Mouse (Mus musculus): Measurements from ENCODE around the gene Pde4d. TPM values are rescaled to one million over a fixed set of nuclear protein-coding genes. Genes with fewer than 3 reads are reported as not detected.

Gene Pde4d
- polyA plus RNA-seq, 1 experiment = 33.8 TPM

DNA sequence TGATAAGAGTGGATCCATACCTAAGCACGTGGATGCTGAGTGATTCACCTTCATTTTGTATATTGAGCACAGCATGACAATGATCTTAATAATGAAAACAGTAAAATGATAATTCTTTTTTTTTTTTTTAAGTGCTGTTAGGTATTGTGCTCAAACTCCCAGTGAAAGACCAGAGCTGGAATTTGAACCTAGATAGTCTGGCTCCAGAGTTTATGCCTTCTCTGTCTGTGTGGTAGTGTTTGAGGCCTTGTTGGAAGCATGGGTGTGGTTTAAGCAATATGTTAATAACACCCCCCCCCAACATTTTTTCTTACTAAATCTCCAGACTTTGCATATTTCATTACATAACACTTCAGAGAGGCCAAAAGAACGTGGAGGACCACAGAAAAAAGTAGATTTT is 44.6 kb downstream of the Pde4d start:
- TF ChIP-seq POLR2A (IDR thresholded peaks at IDR 0.05; ENCODE audit: borderline replicate concordance, insufficient read depth, low read length) (no peak), CTCF (IDR thresholded peaks at IDR 0.05; ENCODE audit: borderline replicate concordance, insufficient read depth, low read depth, low read length) (no peak)
- DNase-seq = no peak
- no peak overlapping the region for H3K27ac ChIP-seq (ENCODE audit: insufficient read depth, low read length)
- no peaks in the 10 kb centered on the region; the same call in 1 of the 2 replicates for H3K27me3 ChIP-seq (ENCODE audit: control insufficient read depth, insufficient read depth, low read length)
- no peak overlapping the region for H3K4me3 ChIP-seq (replicated peaks; ENCODE audit: insufficient read depth, low read depth, low read length)
- no peaks in the 10 kb centered on the region for H3K4me1 ChIP-seq (ENCODE audit: control insufficient read depth, insufficient read depth, low read length)
- 81% methylated on average over 2 of the region's 2 CpGs for WGBS

DNA sequence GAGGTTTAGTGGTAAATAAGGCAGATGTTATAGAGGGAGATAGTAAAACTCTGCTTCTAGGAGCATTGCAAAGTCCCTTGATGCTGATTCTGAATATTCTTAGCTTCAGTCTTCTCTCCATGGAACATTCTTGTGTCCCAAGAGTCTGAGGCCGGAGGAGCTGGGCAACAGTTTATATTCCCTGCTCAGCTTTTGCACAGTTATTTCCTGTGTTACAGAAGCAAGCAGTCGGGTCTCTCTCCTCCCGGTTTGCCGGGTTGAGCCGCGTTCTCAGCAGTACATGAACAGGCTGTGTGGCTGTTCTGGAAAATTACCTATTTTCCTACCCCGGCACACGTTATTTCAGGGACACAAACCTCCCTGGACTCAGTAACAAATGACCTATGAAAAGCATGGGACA is 48.0 kb downstream of the Pde4d start:
- Histone ChIP-seq H3K4me3 (replicated peaks; ENCODE audit: insufficient read depth, low read depth, low read length) (no peak overlapping the region), H3K27me3 (ENCODE audit: control insufficient read depth, insufficient read depth, low read length) (no peaks in the 10 kb centered on the region; the same call in 1 of the 2 replicates), H3K4me1 (ENCODE audit: control insufficient read depth, insufficient read depth, low read length) (no peaks in the 10 kb centered on the region), H3K27ac (ENCODE audit: insufficient read depth, low read length) (no peak overlapping the region)
- TF ChIP-seq POLR2A (IDR thresholded peaks at IDR 0.05; ENCODE audit: borderline replicate concordance, insufficient read depth, low read length) = no peak
- no peak for TF ChIP-seq CTCF (IDR thresholded peaks at IDR 0.05; ENCODE audit: borderline replicate concordance, insufficient read depth, low read depth, low read length)
- DNase-seq = no peak
- WGBS = 79% methylated on average over 8 of the region's 8 CpGs

DNA sequence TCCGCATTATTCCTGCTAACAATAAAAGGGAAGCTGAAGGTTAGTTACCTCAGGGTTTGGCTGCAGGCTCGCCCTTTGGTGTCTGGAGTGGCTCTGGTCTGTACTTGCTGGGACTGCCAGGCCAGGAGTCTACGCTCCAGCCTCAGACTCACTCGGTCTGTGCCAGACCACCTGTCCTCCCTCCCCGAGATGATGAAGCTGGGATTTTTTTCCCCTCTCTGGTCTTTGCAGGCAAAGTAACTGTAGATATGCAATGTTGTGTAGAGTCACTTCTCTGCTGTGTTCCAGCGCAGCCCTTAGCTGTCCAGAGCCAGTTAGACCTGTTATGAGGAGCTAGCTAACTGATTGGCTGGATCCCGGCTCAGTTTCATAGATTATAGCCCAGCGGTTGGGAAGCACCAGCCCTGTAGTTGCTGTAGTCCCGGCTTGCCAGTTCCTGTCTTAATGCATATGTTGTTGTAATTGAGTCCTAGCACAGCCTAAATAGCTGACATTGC is 48.5 kb downstream of the Pde4d start:
- no peak for DNase-seq
- TF ChIP-seq POLR2A (IDR thresholded peaks at IDR 0.05; ENCODE audit: borderline replicate concordance, insufficient read depth, low read length) = no peak
- TF ChIP-seq CTCF (IDR thresholded peaks at IDR 0.05; ENCODE audit: borderline replicate concordance, insufficient read depth, low read depth, low read length) = no peak
- no peaks in the 10 kb centered on the region for H3K4me1 ChIP-seq (ENCODE audit: control insufficient read depth, insufficient read depth, low read length)
- H3K27me3 ChIP-seq (ENCODE audit: control insufficient read depth, insufficient read depth, low read length) = no peaks in the 10 kb centered on the region; the same call in 1 of the 2 replicates
- no peak overlapping the region for H3K27ac ChIP-seq (ENCODE audit: insufficient read depth, low read length)
- WGBS = 39% methylated on average over 9 of the region's 9 CpGs
- H3K4me3 ChIP-seq (replicated peaks; ENCODE audit: insufficient read depth, low read depth, low read length) = no peak overlapping the region

- Histone ChIP-seq H3K4me3 (replicated peaks; ENCODE audit: insufficient read depth, low read depth, low read length) (no peak overlapping the region), H3K27me3 (ENCODE audit: control insufficient read depth, insufficient read depth, low read length) (no peaks in the 10 kb centered on the region; the same call in 1 of the 2 replicates), H3K27ac (ENCODE audit: insufficient read depth, low read length) (no peak overlapping the region), H3K4me1 (ENCODE audit: control insufficient read depth, insufficient read depth, low read length) (no peaks in the 10 kb centered on the region)
- TF ChIP-seq CTCF (IDR thresholded peaks at IDR 0.05; ENCODE audit: borderline replicate concordance, insufficient read depth, low read depth, low read length) (no peak), POLR2A (IDR thresholded peaks at IDR 0.05; ENCODE audit: borderline replicate concordance, insufficient read depth, low read length) (no peak)
- DNase-seq = no peak
- 53% methylated on average over 9 of the region's 9 CpGs for WGBS
Measured at GRCm38 (mm10) chr13:108498773-108499313, 49.1 kb downstream of the Pde4d start.

- Histone ChIP-seq H3K4me1 (ENCODE audit: control insufficient read depth, insufficient read depth, low read length) (no peaks in the 10 kb centered on the region), H3K27ac (ENCODE audit: insufficient read depth, low read length) (no peak overlapping the region), H3K27me3 (ENCODE audit: control insufficient read depth, insufficient read depth, low read length) (no peaks in the 10 kb centered on the region; the same call in 1 of the 2 replicates), H3K4me3 (replicated peaks; ENCODE audit: insufficient read depth, low read depth, low read length) (no peak overlapping the region)
- TF ChIP-seq POLR2A (IDR thresholded peaks at IDR 0.05; ENCODE audit: borderline replicate concordance, insufficient read depth, low read length) (no peak), CTCF (IDR thresholded peaks at IDR 0.05; ENCODE audit: borderline replicate concordance, insufficient read depth, low read depth, low read length) (no peak)
- 82% methylated on average over 1 of the region's 1 CpGs for WGBS
- DNase-seq = no peak
Measured at GRCm38 (mm10) chr13:108501386-108501785, 51.6 kb downstream of the Pde4d start.

GRCm38 (mm10) chr13:108524548-108524947 is 74.8 kb downstream of the Pde4d start:
- Histone ChIP-seq H3K4me3 (replicated peaks; ENCODE audit: insufficient read depth, low read depth, low read length) (no peak overlapping the region), H3K4me1 (ENCODE audit: control insufficient read depth, insufficient read depth, low read length) (no peaks in the 10 kb centered on the region), H3K27me3 (ENCODE audit: control insufficient read depth, insufficient read depth, low read length) (no peaks in the 10 kb centered on the region), H3K27ac (ENCODE audit: insufficient read depth, low read length) (no peak overlapping the region)
- WGBS = 27% methylated on average over 4 of the region's 4 CpGs
- DNase-seq = no peak
- TF ChIP-seq POLR2A (IDR thresholded peaks at IDR 0.05; ENCODE audit: borderline replicate concordance, insufficient read depth, low read length) (no peak), CTCF (IDR thresholded peaks at IDR 0.05; ENCODE audit: borderline replicate concordance, insufficient read depth, low read depth, low read length) (no peak)

DNA sequence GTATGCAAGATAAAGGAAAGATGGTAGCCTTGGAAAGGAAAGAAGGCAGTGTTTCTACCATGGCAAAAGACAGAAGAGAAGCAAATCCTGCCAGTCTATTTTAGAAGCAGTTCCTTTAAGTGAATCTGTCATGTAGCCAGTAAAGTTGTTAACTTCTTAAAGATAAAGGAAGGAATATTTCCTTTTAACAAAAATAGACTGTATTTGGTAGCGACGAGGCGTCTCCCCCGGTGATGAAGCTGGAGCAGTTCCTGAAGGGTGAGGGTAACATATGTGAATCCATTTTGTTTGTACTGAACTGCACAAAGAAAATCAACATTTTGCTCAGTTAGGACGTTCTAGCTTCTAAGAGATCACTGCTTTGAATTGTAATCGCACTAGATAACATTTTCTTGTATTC is 75.2 kb downstream of the Pde4d start:
- no peak for TF ChIP-seq CTCF (IDR thresholded peaks at IDR 0.05; ENCODE audit: borderline replicate concordance, insufficient read depth, low read depth, low read length)
- no peak for TF ChIP-seq POLR2A (IDR thresholded peaks at IDR 0.05; ENCODE audit: borderline replicate concordance, insufficient read depth, low read length)
- 86% methylated on average over 6 of the region's 6 CpGs for WGBS
- DNase-seq = no peak
- H3K4me1 ChIP-seq (ENCODE audit: control insufficient read depth, insufficient read depth, low read length) = no peaks in the 10 kb centered on the region
- H3K27ac ChIP-seq (ENCODE audit: insufficient read depth, low read length) = no peak overlapping the region
- no peaks in the 10 kb centered on the region for H3K27me3 ChIP-seq (ENCODE audit: control insufficient read depth, insufficient read depth, low read length)
- no peak overlapping the region for H3K4me3 ChIP-seq (replicated peaks; ENCODE audit: insufficient read depth, low read depth, low read length)

DNA sequence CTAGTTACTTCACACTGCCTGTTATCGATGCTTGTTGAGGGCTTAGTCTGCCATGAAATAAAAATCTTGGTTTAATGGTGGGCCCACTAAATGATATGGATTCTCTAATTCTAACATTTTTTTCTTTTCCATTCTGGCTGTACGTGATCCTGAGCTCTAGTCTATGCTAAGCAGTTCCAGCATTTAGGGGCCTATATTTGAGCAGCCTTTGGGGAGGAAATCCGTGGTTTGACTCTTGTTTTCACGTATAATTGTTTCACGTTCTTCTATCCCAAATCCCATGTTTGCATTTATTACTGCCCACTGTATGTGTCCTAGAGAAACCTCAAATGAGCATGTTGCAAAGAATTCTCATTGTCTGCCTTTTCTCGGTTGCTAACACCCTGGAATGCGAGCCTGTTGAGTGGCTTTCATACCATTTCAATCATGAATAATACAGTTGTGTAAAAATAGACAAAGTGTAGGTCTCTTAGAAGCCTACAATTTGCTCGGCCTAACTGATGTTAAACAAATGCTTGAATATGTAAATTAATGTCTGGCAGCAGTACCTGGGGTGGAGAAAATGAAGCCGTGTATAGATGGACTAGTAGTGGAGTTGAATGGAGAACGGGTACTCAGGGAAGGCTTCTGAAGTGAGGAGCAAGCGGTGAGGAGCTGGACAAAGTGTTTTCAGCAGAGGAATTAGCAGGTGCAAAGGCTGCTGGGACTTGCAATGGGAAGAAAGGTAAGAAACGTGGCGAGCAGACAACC is 76.7 kb downstream of the Pde4d start:
- Histone ChIP-seq H3K4me3 (replicated peaks; ENCODE audit: insufficient read depth, low read depth, low read length) (no peak overlapping the region), H3K27ac (ENCODE audit: insufficient read depth, low read length) (no peak overlapping the region), H3K27me3 (ENCODE audit: control insufficient read depth, insufficient read depth, low read length) (no peaks in the 10 kb centered on the region), H3K4me1 (ENCODE audit: control insufficient read depth, insufficient read depth, low read length) (no peaks in the 10 kb centered on the region)
- TF ChIP-seq POLR2A (IDR thresholded peaks at IDR 0.05; ENCODE audit: borderline replicate concordance, insufficient read depth, low read length) (no peak), CTCF (IDR thresholded peaks at IDR 0.05; ENCODE audit: borderline replicate concordance, insufficient read depth, low read depth, low read length) (no peak)
- 48% methylated on average over 13 of the region's 13 CpGs for WGBS
- no peak for DNase-seq
